Mouse (Mus musculus) Patski (cell line): Measurements from ENCODE around the gene Chrna1. TPM values are rescaled to one million over a fixed set of nuclear protein-coding genes. Genes with fewer than 3 reads are reported as not detected.

Experiments used
- ATAC-seq: fragments of 100-300 bp; one replicate; pipeline ENCODE4 v1.8.0; 2021
- CTCF ChIA-PET: fragments of 350-600 bp; sonication (Branson Sonifier 250); formaldehyde crosslinking; loops from one replicate; lab custom pipeline; 2022; ENCODE audit warnings: inconsistent platforms; lab: Charles Lee
- POLR2A ChIA-PET: fragments of 350-600 bp; sonication (Branson Sonifier 250); formaldehyde crosslinking; loops from one replicate; lab custom pipeline; 2022; ENCODE audit warnings: antibody characterized with exemption, inconsistent platforms; lab: Charles Lee
- DNase-seq: peaks from one replicate; pipeline ENCODE4 v3.0.0-alpha.2; 2011; ENCODE audit warnings: low read depth, low spot score
- H3K27me3 ChIP-seq: fragments of 371-371 bp; one replicate; pipeline ENCODE4 v1.5.1; 2021
- CTCF ChIP-seq: fragments of 100-300 bp; IDR thresholded peaks from one replicate; pipeline ENCODE4 v1.5.1; 2021
- in situ Hi-C: fragments of 300-500 bp; cut with MboI; formaldehyde crosslinking; loops from 3 replicates; pipeline ENCODE4 v1.11.1; 2018; ENCODE audit warnings: low pct_unique_long_range_greater_than_20kb, mixed read lengths
- polyA plus RNA-seq: library from polyadenylated mRNA; unstranded; gene quantifications from one replicate; pipeline ENCODE4 v1.2.3, GENCODE M21; 2021

Chrna1 gene
- polyA plus RNA-seq, 1 experiment from 2014 or later, result 0.05 TPM

DNA sequence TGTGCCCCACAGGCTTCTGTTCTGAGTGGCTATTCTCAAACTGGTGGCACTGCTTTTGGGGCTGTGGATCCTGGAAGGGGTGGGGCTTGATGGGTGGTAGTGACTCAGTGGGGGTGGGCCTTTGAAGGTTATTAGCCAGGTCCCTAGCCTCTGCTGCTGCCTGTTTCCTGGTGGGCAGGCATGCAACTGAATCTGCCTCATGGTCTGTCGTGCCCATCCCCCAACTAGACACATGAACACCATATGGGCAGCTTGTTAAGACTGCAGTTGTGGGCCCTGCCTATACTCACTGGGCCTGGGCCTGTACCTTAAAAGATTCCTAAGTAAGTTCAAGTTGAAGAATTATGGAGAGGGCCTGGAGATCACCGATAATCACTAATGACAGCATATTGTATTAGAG, 34.6 kb downstream of the Chrna1 start:
- no peak for TF ChIP-seq CTCF
- CTCF ChIA-PET, result no interaction called here
- POLR2A ChIA-PET, result no interaction called here
- H3K27me3 ChIP-seq, result no peaks in the 10 kb centered on the region
- DNase-seq, result no peak
- in situ Hi-C loops, result no loop called here
- ATAC-seq, result no peak

DNA sequence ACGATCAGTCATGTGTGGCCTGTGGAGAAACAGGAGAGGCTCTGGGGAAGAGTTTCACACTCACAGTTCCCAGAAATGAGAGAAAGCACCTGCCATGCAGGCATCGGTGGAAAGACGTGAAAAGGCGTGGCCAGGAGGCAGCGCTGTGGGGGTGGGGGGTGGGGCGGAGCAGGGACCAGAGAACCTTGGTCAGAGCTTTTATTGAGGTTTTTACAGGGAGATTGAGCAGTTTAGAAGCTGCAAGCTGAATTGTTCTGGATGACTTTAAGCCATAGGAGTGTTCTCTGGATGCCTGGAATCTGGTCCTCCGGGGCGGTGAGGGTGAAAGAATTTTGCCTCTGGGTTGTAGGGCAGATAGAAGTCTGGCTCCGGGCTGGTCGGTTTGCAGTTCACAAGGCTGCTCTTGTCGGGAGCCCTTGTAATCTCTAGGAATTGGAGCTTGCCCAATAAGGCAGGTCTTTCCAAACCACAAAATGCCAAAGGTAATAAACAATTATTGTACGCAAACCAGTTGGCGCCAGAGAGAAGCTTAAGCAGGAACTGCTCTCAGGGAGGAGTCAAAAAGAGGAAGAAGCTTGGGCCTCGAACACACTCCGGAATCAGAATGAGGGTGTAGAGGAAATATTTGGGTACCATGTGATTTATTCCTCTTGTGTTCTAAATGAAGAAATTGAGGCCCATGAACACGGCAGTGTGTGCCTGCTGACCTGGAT, 39.5 kb downstream of the Chrna1 start:
- no peak for DNase-seq
- H3K27me3 ChIP-seq, result no peaks in the 10 kb centered on the region
- no peak for TF ChIP-seq CTCF
- peak; percentile 86 for ATAC-seq
- ChIA-PET CTCF (no interaction called here), POLR2A (no interaction called here)
- in situ Hi-C loops, result no loop called here

DNA sequence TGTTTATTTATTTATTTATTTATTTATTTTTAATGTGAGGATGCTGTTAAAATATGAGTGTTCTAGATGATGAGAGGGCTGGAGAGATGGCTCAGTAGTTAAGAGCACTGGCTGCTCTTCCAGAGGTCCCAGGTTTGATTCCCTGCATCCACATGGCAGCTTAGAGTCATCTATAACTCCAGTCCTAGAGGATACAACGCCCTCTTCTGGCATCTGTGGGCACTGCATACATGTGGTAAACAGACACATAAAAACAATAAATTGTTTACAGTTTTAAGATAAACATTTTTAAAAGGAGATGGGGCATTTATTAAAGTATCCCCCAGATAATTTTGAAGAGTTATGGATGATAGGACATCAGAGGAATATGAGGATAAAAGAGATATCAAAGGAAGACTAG, 40.4 kb downstream of the Chrna1 start:
- ChIA-PET POLR2A (no interaction called here), CTCF (interaction anchor here (1.2 kb wide), 1 partner anchor 9 kb away, joined by 5 read pairs; no protein-coding TSS in a partner anchor)
- TF ChIP-seq CTCF, result no peak
- ATAC-seq, result no peak
- in situ Hi-C loops, result no loop called here
- no peaks in the 10 kb centered on the region for H3K27me3 ChIP-seq
- no peak for DNase-seq

DNA sequence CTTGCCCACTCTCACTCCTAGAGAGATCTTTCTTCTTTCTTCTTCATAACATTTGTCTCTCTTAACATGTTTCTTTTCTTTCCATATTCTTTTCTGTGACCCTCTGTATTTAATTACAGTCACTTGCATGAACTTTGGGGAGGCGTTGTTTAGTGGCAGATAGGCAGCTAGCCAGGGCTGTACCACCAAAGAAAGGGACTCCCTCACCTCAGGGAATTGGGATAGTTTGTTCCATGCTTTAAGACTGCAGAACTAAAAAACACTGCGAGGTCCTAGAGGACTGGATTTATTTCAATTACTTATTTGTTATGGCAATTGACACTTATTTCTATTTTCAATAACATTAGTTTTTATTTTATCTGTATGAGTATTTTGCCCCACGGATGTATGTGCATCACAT, 41.0 kb downstream of the Chrna1 start:
- DNase-seq, result no peak
- POLR2A ChIA-PET, result no interaction called here
- CTCF ChIA-PET, result interaction anchor here (1.2 kb wide), 1 partner anchor 8 kb away, joined by 5 read pairs; no protein-coding TSS in a partner anchor
- no peaks in the 10 kb centered on the region for H3K27me3 ChIP-seq
- no peak for TF ChIP-seq CTCF
- ATAC-seq, result no peak
- in situ Hi-C loops, result no loop called here

DNA sequence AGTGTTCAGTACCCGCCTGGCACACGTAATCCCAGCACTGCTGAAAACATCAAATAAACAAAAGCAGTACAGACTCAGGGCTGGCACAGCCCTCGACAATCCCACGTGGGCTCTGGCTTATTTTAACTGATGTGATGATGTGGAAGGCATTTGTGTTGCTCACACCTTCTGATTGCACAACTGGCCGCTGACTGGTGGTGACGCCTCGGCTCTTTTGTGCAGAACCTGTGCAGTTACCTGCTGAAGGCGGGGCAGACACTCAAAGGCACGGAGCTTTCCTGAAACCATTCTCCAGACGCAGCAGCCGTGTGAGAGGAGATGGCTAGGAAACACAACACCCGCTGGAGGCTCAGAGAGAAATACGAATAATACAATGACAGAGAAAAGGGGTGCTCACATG, 41.5 kb downstream of the Chrna1 start:
- TF ChIP-seq CTCF, result no peak
- ATAC-seq (no peak), DNase-seq (no peak)
- POLR2A ChIA-PET, result no interaction called here
- no peaks in the 10 kb centered on the region for H3K27me3 ChIP-seq
- CTCF ChIA-PET, result interaction anchor here (1.2 kb wide), 1 partner anchor 8 kb away, joined by 5 read pairs; no protein-coding TSS in a partner anchor
- in situ Hi-C loops, result no loop called here

DNA sequence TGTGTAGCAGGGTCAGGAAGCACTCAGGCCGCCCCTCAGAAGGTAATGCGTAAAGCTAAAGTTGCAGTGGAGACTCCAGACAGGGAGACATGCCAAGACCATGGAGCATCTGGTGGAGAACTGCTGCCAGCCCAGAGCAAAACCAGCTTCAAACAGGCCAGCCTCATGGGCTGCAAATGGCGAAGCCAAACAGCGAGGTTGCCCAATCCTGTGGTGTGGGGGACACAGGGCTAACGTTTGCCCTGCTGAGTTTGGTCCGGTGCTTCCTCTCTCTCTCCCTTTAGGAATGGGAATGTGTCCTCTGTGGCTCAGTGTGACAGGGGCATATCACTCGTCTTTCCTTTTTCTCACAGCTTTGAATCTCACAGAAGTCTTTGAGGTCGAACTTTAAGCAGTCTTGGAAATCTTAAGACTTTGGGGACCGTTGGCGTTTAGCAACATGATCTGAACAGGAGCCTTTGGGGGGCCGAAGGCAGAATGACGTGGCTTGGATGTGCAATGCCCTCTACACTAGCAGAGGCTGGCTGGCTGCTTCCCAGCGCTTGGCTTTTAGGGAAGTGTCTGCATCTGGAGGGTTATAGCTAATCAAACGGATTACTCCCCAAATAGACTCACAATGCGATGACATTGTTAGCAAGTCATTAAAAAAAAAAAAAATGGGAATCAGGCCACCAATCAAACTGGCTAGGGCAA, 43.9 kb downstream of the Chrna1 start:
- POLR2A ChIA-PET, result no interaction called here
- CTCF ChIA-PET, result interaction anchor here (1.8 kb wide), 1 partner anchor 15 kb away, joined by 7 read pairs; no protein-coding TSS in a partner anchor

DNA sequence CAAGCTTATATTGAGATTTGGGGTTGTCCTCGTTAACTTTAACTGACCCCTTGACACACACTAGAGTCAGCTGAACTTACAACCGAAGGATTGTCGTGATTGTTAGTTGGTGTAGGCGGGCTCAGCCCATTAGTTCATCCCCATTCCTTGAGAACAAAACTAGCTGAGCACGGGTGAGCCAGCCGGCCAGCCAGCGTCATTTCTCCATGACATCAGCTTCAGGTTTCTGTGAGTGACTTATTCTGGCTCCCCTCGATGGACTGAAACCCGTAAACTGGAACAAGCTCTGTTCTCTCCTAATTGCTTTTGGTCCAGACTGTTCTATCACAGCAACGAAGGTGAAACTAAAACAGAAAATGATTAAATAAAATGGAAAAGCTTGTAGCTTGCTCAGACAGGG, 45.4 kb downstream of the Chrna1 start:
- no peak for DNase-seq
- H3K27me3 ChIP-seq, result no peaks in the 10 kb centered on the region
- in situ Hi-C loops, result no loop called here
- ATAC-seq, result no peak
- POLR2A ChIA-PET, result no interaction called here
- CTCF ChIA-PET, result interaction anchor here (1.1 to 1.8 kb wide), 2 partner anchors 16 to 38 kb away, joined by 3 to 7 read pairs; no protein-coding TSS in a partner anchor
- no peak for TF ChIP-seq CTCF

More for the DNA sequence above, 43.9 kb downstream of the Chrna1 start:
- no peak for DNase-seq
- ATAC-seq, result no peak
- in situ Hi-C loops, result no loop called here
- no peaks in the 10 kb centered on the region for H3K27me3 ChIP-seq
- TF ChIP-seq CTCF, result no peak

DNA sequence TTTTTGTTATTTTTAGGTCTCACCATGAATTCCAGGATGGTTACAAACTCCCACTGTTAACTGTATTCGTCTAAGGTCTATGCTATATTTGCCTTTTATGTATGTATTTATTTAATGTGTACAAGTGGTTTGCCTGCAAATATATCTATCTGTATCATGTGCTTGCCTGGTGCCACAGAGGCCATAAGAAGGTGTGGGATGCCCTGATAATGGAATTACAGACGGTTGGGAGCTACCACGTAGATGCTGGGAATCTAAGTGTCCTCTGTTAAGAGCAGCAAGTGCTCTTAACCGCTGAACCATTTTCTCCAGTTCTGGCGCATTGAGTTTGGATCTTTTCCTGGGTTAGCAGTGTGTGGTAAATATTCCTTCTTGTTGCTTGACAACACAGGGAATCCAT, 49.7 kb downstream of the Chrna1 start:
- no peaks in the 10 kb centered on the region for H3K27me3 ChIP-seq
- ChIA-PET POLR2A (no interaction called here), CTCF (interaction anchor here (1.4 to 1.5 kb wide), 2 partner anchors 9 to 19 kb away, joined by 5 read pairs; no protein-coding TSS in a partner anchor)
- in situ Hi-C loops, result no loop called here
- no peak for TF ChIP-seq CTCF
- ATAC-seq (no peak), DNase-seq (no peak)

DNA sequence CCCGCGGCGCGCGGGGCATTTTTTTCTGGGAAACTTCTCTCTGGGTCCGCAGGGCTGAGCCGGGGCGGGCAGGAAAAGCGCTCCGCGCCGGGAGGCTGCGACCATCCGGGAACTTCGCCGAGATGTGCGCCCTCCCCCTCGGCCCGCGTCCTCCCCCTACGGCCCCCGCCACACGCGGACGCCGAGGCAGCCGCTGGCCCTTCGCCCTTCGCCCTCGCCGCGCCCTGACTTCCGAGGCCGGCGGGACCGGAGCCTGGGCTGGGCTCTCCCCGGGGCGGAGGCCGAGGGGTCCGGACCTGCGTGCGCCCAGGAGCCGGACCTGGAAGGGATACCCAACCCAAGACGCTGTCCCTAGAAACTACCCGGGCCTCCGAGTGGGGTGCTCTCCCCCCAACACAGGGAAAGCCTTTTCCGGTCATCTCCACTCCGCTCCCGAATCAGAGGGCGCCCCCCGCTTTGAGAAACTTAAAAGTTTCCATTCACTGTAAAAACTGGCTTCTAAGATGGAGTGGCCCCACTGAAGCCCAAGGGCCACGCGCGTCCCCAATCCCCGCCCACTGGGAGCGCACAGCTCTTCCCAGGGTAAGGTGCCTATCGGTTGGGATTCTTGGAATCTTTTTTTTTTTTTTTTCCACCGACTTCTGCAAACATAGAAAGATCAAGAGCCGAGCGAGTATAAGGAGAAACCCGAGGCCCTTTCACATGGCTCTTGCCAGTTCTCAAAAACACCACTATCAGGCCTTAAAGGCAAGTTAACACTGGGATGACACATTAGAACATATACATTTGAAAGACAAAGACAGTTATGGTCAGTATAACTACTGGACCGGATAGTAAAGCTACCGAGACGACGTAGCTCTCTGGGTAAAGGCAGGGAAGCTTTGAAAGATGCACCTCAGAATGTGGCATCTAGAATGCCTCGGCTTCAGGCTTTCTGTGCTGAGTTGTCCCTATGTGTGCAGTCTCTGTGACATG, 50.5 kb downstream of the Chrna1 start, which contains the start of gene Wipf1:
Wipf1 (minus strand) TSS at position 379 of the 975 bp plus-strand sequence.
- ChIA-PET CTCF (interaction anchor here (1.4 to 1.5 kb wide), 2 partner anchors 10 to 20 kb away, joined by 5 read pairs; no protein-coding TSS in a partner anchor), POLR2A (no interaction called here)
- DNase-seq (no peak), ATAC-seq (peak; percentile 67)
- no peaks in the 10 kb centered on the region for H3K27me3 ChIP-seq
- in situ Hi-C loops, result no loop called here
- no peak for TF ChIP-seq CTCF
